Mouse (Mus musculus): Measurements from ENCODE around the gene Ltb4r1. TPM values are rescaled to one million over a fixed set of nuclear protein-coding genes. Genes with fewer than 3 reads are reported as not detected.

Ltb4r1 gene
- total and polyA plus RNA-seq, 3 experiments, result 0.21 to 0.33 TPM; not detected in 1

GRCm38 (mm10) chr14:55787731-55788130, 22.0 kb downstream of the Ltb4r1 start:
- dilution Hi-C loops (cut with MboI; ENCODE audit: extremely low pct_ligation_motif_present, extremely low pct_unique_long_range_greater_than_20kb, low sequenced_read_pairs) (no loop called here), in situ Hi-C loops (cut with MboI; ENCODE audit: low pct_ligation_motif_present, low pct_unique_long_range_greater_than_20kb, low sequenced_read_pairs) (no loop called here)
- H3K79me2 ChIP-seq (replicated peaks; ENCODE audit: control insufficient read depth, extremely low read depth, insufficient read depth, poor library complexity, severe bottlenecking), result no peaks in the 10 kb centered on the region
- H3K27ac ChIP-seq (ENCODE audit: insufficient read depth, low read depth), result no peak overlapping the region
- no peak for TF ChIP-seq ELF1 (IDR thresholded peaks at IDR 0.05; ENCODE audit: low read depth, low read length)
- TF ChIP-seq NELFE (IDR thresholded peaks at IDR 0.05; ENCODE audit: low read depth, low read length), result no peak
- no peak for TF ChIP-seq USF1 (IDR thresholded peaks at IDR 0.05; ENCODE audit: low read depth, low read length)
- TF ChIP-seq POLR2A (IDR thresholded peaks at IDR 0.05; ENCODE audit: low read depth, low read length), result no peak
- TF ChIP-seq KAT2A (IDR thresholded peaks at IDR 0.05; ENCODE audit: insufficient replicate concordance, low read length), result no peak
- no peak for TF ChIP-seq TBP (conservative IDR thresholded peaks at IDR 0.05; ENCODE audit: low read depth, low read length)
- TF ChIP-seq GABPA (IDR thresholded peaks at IDR 0.05; ENCODE audit: insufficient replicate concordance, low read depth, low read length), result no peak
- no peak for TF ChIP-seq CHD1 (IDR thresholded peaks at IDR 0.05; ENCODE audit: low read depth, low read length)
- TF ChIP-seq JUN (IDR thresholded peaks at IDR 0.05; ENCODE audit: insufficient read depth, low read depth, low read length), result no peak
- TF ChIP-seq MAZ (IDR thresholded peaks at IDR 0.05; ENCODE audit: low read depth, low read length), result no peak
- TF ChIP-seq IRF4 (IDR thresholded peaks at IDR 0.05; ENCODE audit: low read depth, low read length), result no peak
- no peak for TF ChIP-seq ZMIZ1 (IDR thresholded peaks at IDR 0.05; ENCODE audit: low read depth, low read length)
- no peak for TF ChIP-seq POLR2AphosphoS2 (IDR thresholded peaks at IDR 0.05; ENCODE audit: low read depth, low read length)
- TF ChIP-seq JUND (conservative IDR thresholded peaks at IDR 0.05; ENCODE audit: low read depth, low read length), result no peak
- TF ChIP-seq SIN3A (IDR thresholded peaks at IDR 0.05; ENCODE audit: low read length), result no peak
- no peak for TF ChIP-seq SMC3 (IDR thresholded peaks at IDR 0.05; ENCODE audit: low read depth, low read length)
- TF ChIP-seq MEF2A (IDR thresholded peaks at IDR 0.05; ENCODE audit: borderline replicate concordance, low read depth, low read length), result no peak
- no peak for TF ChIP-seq MAX (IDR thresholded peaks at IDR 0.05; ENCODE audit: low read length)
- no peak for TF ChIP-seq BHLHE40 (IDR thresholded peaks at IDR 0.05; ENCODE audit: low read depth, low read length)
- TF ChIP-seq CHD2 (IDR thresholded peaks at IDR 0.05; ENCODE audit: low read length), result no peak
- peaks cover 42% of the 10 kb centered on the region for H3K27me3 ChIP-seq (replicated peaks)
- H3K36me3 ChIP-seq (replicated peaks in 1 of 2; ENCODE audit: control insufficient read depth in 1 of 2, insufficient read depth in 1 of 2, low read length in 1 of 2), result no peaks in the 10 kb centered on the region
- DNase-seq (ENCODE audit: extremely low read depth), result no peak
- no peak overlapping the region for H3K4me2 ChIP-seq (ENCODE audit: insufficient read depth, low read depth, poor library complexity, severe bottlenecking)
- no peaks in the 10 kb centered on the region for H3K9me3 ChIP-seq (replicated peaks; ENCODE audit: low read length)
- no peak overlapping the region for H3K4me3 ChIP-seq (replicated peaks in 1 of 3; ENCODE audit: low read depth in 2 of 3, low read length in 2 of 3, poor library complexity in 1 of 3)
- H3K4me1 ChIP-seq (ENCODE audit: control insufficient read depth in 1 of 2, insufficient read depth in 2 of 2), result peaks cover 0 to 3% of the 10 kb centered on the region in 2 experiments; a peak in 1 of 4 replicates
- H3K9ac ChIP-seq (ENCODE audit: insufficient read depth, low read depth), result no peak overlapping the region

DNA sequence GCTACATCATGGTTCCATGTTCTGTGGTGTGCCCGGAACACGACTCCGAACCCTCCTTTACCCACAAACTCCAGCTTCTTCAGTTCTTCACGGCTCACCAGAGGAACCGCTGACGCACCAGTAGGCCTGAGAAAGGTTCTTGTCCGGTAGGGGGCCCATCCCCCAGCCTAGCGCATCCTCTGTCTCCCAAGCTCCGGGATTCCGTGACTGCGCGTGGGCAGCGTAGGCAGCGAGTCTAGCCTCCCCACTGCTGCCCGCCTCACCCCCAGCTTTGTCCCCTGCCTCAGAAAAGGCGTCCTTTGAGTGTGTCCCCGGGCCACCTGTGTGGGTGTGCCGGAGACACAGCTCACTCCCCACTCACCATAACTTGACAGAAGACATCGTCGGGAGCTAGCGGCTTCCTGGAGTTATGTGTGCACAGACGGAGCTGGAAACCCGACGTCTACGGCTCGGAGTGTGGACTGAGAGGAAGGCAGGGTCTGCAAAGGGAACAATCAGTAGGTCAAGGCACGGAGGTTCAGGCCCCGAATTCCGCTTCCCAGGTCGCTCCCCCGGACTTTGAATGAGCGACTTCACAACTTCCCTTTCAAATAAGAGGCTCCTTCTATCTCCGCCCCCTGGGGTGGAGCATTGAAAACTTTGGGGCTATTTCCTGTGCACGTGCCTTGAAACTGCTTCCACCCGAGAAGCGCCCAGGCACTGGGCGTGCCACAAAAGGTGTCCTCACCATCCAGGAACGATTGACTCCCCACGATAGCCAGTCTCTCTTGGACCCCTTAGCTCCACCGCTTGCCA, 22.7 kb downstream of the Ltb4r1 start, which contains the start of gene Ripk3:
TSS of gene Ripk3 (minus strand) at position 610 of the 795 bp plus-strand sequence.
- in situ Hi-C loops (cut with MboI; ENCODE audit: low pct_ligation_motif_present, low pct_unique_long_range_greater_than_20kb, low sequenced_read_pairs), result no loop called here
- no peak for DNase-seq (ENCODE audit: extremely low read depth)

More for the DNA sequence above, 22.7 kb downstream of the Ltb4r1 start, which contains the start of gene Ripk3:
- H3K27me3 ChIP-seq (replicated peaks), result peaks cover 37% of the 10 kb centered on the region
- no peak within 1 kb of the TSS for H3K27ac ChIP-seq (ENCODE audit: insufficient read depth, low read depth)
- H3K4me3 ChIP-seq (replicated peaks in 1 of 3; ENCODE audit: low read depth in 2 of 3, low read length in 2 of 3, poor library complexity in 1 of 3), result no peak within 1 kb of the TSS
- dilution Hi-C loops (cut with MboI; ENCODE audit: extremely low pct_ligation_motif_present, extremely low pct_unique_long_range_greater_than_20kb, low sequenced_read_pairs), result no loop called here
- no peak within 1 kb of the TSS for H3K9ac ChIP-seq (ENCODE audit: insufficient read depth, low read depth)
- H3K9me3 ChIP-seq (replicated peaks; ENCODE audit: low read length), result no peaks in the 10 kb centered on the region
- no peaks in the 10 kb centered on the region for H3K79me2 ChIP-seq (replicated peaks; ENCODE audit: control insufficient read depth, extremely low read depth, insufficient read depth, poor library complexity, severe bottlenecking)
- TF ChIP-seq TCF12 (IDR thresholded peaks at IDR 0.05; ENCODE audit: low read depth, low read length), result no peak
- peak; percentile 75 for TF ChIP-seq BHLHE40 (IDR thresholded peaks at IDR 0.05; ENCODE audit: low read depth, low read length)
- peak within 1 kb of the TSS; percentile 30; the same call in 1 of the 2 replicates for H3K4me2 ChIP-seq (ENCODE audit: insufficient read depth, low read depth, poor library complexity, severe bottlenecking)
- peaks cover 0 to 3% of the 10 kb centered on the region in 2 experiments; a peak in 1 of 4 replicates for H3K4me1 ChIP-seq (ENCODE audit: control insufficient read depth in 1 of 2, insufficient read depth in 2 of 2)
- H3K36me3 ChIP-seq (replicated peaks in 1 of 2; ENCODE audit: control insufficient read depth in 1 of 2, insufficient read depth in 1 of 2, low read length in 1 of 2), result no peaks in the 10 kb centered on the region

All from CH12.LX (cell line).